Mouse (Mus musculus): Measurements from ENCODE around the gene Hypk. TPM values are rescaled to one million over a fixed set of nuclear protein-coding genes. Genes with fewer than 3 reads are reported as not detected.

Gene Hypk
- polyA plus RNA-seq, 1 experiment = 11.8 TPM

- Histone ChIP-seq H3K36me3 (ENCODE audit: control insufficient read depth, insufficient read depth) (peaks cover 80% of the 10 kb centered on the region), H3K79me3 (ENCODE audit: low read depth) (peaks cover 37% of the 10 kb centered on the region), H3K79me2 (ENCODE audit: control insufficient read depth, insufficient read depth) (peaks cover 56% of the 10 kb centered on the region), H3ac (ENCODE audit: control insufficient read depth, insufficient read length, low read depth) (no peak overlapping the region), H3K4me3 (ENCODE audit: insufficient read depth, poor library complexity, severe bottlenecking) (no peak overlapping the region), H3K27me3 (ENCODE audit: control insufficient read depth, insufficient read depth, insufficient read length) (no peaks in the 10 kb centered on the region)
- TF ChIP-seq CEBPB (IDR thresholded peaks at IDR 0.05; ENCODE audit: low read depth) (no peak), FOSL1 (IDR thresholded peaks at IDR 0.05; ENCODE audit: insufficient read depth, low read length, poor library complexity, severe bottlenecking) (no peak), MYOG (IDR thresholded peaks at IDR 0.05; ENCODE audit: control insufficient read depth, extremely low read depth, insufficient read length) (no peak), USF1 (IDR thresholded peaks at IDR 0.05; ENCODE audit: low read depth) (no peak), CTCF (IDR thresholded peaks at IDR 0.05; ENCODE audit: control insufficient read depth, insufficient read depth, insufficient read length) (no peak), MAX (IDR thresholded peaks at IDR 0.05) (no peak), MYOD1 (IDR thresholded peaks at IDR 0.05; ENCODE audit: control insufficient read depth, insufficient read length, low read depth) (no peak)
Measured at GRCm38 (mm10) chr2:121423166-121423565, 29.9 kb upstream of the Hypk start.

GRCm38 (mm10) chr2:121425890-121426289, 27.2 kb upstream of the Hypk start:
- H3K36me3 ChIP-seq (ENCODE audit: control insufficient read depth, insufficient read depth) = peaks cover 85% of the 10 kb centered on the region
- H3ac ChIP-seq (ENCODE audit: control insufficient read depth, insufficient read length, low read depth) = no peak overlapping the region
- peaks cover 29% of the 10 kb centered on the region for H3K79me2 ChIP-seq (ENCODE audit: control insufficient read depth, insufficient read depth)
- H3K4me3 ChIP-seq (ENCODE audit: insufficient read depth, poor library complexity, severe bottlenecking) = no peak overlapping the region
- peaks cover 18% of the 10 kb centered on the region for H3K79me3 ChIP-seq (ENCODE audit: low read depth)
- H3K27me3 ChIP-seq (ENCODE audit: control insufficient read depth, insufficient read depth, insufficient read length) = no peaks in the 10 kb centered on the region
- no peak for TF ChIP-seq MYOD1 (IDR thresholded peaks at IDR 0.05; ENCODE audit: control insufficient read depth, insufficient read length, low read depth)
- no peak for TF ChIP-seq CTCF (IDR thresholded peaks at IDR 0.05; ENCODE audit: control insufficient read depth, insufficient read depth, insufficient read length)
- TF ChIP-seq FOSL1 (IDR thresholded peaks at IDR 0.05; ENCODE audit: insufficient read depth, low read length, poor library complexity, severe bottlenecking) = no peak
- no peak for TF ChIP-seq MAX (IDR thresholded peaks at IDR 0.05)
- no peak for TF ChIP-seq USF1 (IDR thresholded peaks at IDR 0.05; ENCODE audit: low read depth)
- TF ChIP-seq CEBPB (IDR thresholded peaks at IDR 0.05; ENCODE audit: low read depth) = no peak
- TF ChIP-seq MYOG (IDR thresholded peaks at IDR 0.05; ENCODE audit: control insufficient read depth, extremely low read depth, insufficient read length) = no peak

DNA sequence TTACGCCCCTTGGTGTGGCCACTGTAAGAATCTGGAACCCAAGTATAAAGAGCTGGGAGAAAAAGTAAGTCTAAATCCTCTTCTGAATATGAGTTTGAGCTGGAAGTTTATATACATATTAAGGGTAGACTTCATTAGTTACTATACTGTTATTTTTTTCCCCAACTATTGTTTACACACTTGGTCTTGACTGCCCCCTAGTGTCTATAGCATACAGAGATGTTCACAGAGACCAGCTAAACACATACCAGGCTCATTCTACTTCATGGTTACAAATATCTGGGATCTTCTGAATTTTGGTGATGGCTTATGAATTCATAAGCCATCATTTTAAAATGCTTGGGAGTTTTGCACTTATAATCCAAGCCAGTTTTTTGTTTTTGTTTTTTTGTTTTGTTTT, 18.2 kb upstream of the Hypk start:
- Histone ChIP-seq H3ac (ENCODE audit: control insufficient read depth, insufficient read length, low read depth) (no peak overlapping the region), H3K79me2 (ENCODE audit: control insufficient read depth, insufficient read depth) (peaks cover 4% of the 10 kb centered on the region), H3K79me3 (ENCODE audit: low read depth) (no peaks in the 10 kb centered on the region), H3K36me3 (ENCODE audit: control insufficient read depth, insufficient read depth) (peaks cover 93% of the 10 kb centered on the region), H3K27me3 (ENCODE audit: control insufficient read depth, insufficient read depth, insufficient read length) (no peaks in the 10 kb centered on the region), H3K4me3 (ENCODE audit: insufficient read depth, poor library complexity, severe bottlenecking) (no peak overlapping the region)
- no peak for TF ChIP-seq USF1 (IDR thresholded peaks at IDR 0.05; ENCODE audit: low read depth)
- TF ChIP-seq CTCF (IDR thresholded peaks at IDR 0.05; ENCODE audit: control insufficient read depth, insufficient read depth, insufficient read length) = no peak
- no peak for TF ChIP-seq FOSL1 (IDR thresholded peaks at IDR 0.05; ENCODE audit: insufficient read depth, low read length, poor library complexity, severe bottlenecking)
- no peak for TF ChIP-seq MYOG (IDR thresholded peaks at IDR 0.05; ENCODE audit: control insufficient read depth, extremely low read depth, insufficient read length)
- no peak for TF ChIP-seq CEBPB (IDR thresholded peaks at IDR 0.05; ENCODE audit: low read depth)
- no peak for TF ChIP-seq MAX (IDR thresholded peaks at IDR 0.05)
- TF ChIP-seq MYOD1 (IDR thresholded peaks at IDR 0.05; ENCODE audit: control insufficient read depth, insufficient read length, low read depth) = no peak

DNA sequence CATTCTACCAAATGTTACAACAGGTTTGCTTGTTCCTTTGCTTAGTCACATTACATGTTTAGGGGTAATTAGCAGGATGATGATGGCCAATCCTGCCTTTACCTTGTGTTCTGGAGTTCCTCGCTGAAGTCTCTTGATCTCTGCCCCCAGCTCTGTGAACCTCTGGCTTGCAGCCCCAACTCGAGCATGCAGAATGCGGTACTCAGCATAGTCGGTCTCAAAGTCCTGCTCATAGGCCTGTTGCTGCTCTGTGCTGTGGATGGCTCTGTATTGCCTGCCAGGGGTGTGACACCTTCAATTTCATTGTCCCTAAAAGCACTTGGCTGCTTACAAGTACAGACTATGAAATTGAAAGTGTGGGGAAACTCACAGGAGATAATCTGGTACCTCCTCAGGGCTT, 13.3 kb upstream of the Hypk start:
- Histone ChIP-seq H3K36me3 (ENCODE audit: control insufficient read depth, insufficient read depth) (peaks cover 57% of the 10 kb centered on the region), H3K4me3 (ENCODE audit: insufficient read depth, poor library complexity, severe bottlenecking) (no peak overlapping the region), H3ac (ENCODE audit: control insufficient read depth, insufficient read length, low read depth) (no peak overlapping the region), H3K79me3 (ENCODE audit: low read depth) (no peaks in the 10 kb centered on the region), H3K27me3 (ENCODE audit: control insufficient read depth, insufficient read depth, insufficient read length) (no peaks in the 10 kb centered on the region), H3K79me2 (ENCODE audit: control insufficient read depth, insufficient read depth) (no peaks in the 10 kb centered on the region)
- TF ChIP-seq MYOD1 (IDR thresholded peaks at IDR 0.05; ENCODE audit: control insufficient read depth, insufficient read length, low read depth) (no peak), CTCF (IDR thresholded peaks at IDR 0.05; ENCODE audit: control insufficient read depth, insufficient read depth, insufficient read length) (no peak), CEBPB (IDR thresholded peaks at IDR 0.05; ENCODE audit: low read depth) (no peak), MYOG (IDR thresholded peaks at IDR 0.05; ENCODE audit: control insufficient read depth, extremely low read depth, insufficient read length) (no peak), USF1 (IDR thresholded peaks at IDR 0.05; ENCODE audit: low read depth) (no peak), FOSL1 (IDR thresholded peaks at IDR 0.05; ENCODE audit: insufficient read depth, low read length, poor library complexity, severe bottlenecking) (no peak), MAX (IDR thresholded peaks at IDR 0.05) (no peak)

GRCm38 (mm10) chr2:121440834-121441605, 12.1 kb upstream of the Hypk start:
- Histone ChIP-seq H3K79me3 (ENCODE audit: low read depth) (no peaks in the 10 kb centered on the region), H3ac (ENCODE audit: control insufficient read depth, insufficient read length, low read depth) (no peak overlapping the region), H3K36me3 (ENCODE audit: control insufficient read depth, insufficient read depth) (peaks cover 44% of the 10 kb centered on the region), H3K79me2 (ENCODE audit: control insufficient read depth, insufficient read depth) (no peaks in the 10 kb centered on the region), H3K27me3 (ENCODE audit: control insufficient read depth, insufficient read depth, insufficient read length) (no peaks in the 10 kb centered on the region), H3K4me3 (ENCODE audit: insufficient read depth, poor library complexity, severe bottlenecking) (no peak overlapping the region)
- TF ChIP-seq CTCF (IDR thresholded peaks at IDR 0.05; ENCODE audit: control insufficient read depth, insufficient read depth, insufficient read length) (no peak), MYOG (IDR thresholded peaks at IDR 0.05; ENCODE audit: control insufficient read depth, extremely low read depth, insufficient read length) (no peak), CEBPB (IDR thresholded peaks at IDR 0.05; ENCODE audit: low read depth) (no peak), MAX (IDR thresholded peaks at IDR 0.05) (no peak), MYOD1 (IDR thresholded peaks at IDR 0.05; ENCODE audit: control insufficient read depth, insufficient read length, low read depth) (no peak), FOSL1 (IDR thresholded peaks at IDR 0.05; ENCODE audit: insufficient read depth, low read length, poor library complexity, severe bottlenecking) (no peak), USF1 (IDR thresholded peaks at IDR 0.05; ENCODE audit: low read depth) (no peak)

Measured in C2C12 (cell line).